Comparison of ENCODE assay signal across 25 mouse cellular contexts in genomic region chr2:173582903-173583302, GRCm38 (mm10). TPM values are rescaled to one million over a fixed set of nuclear protein-coding genes. Genes with fewer than 3 reads are reported as not detected.
DNase-seq lines count a peak whose midpoint lies in the region; ATAC-seq and TF ChIP-seq lines count a peak whose summit lies in the region.
"Had no signal": no experiment of that assay in that cellular context is flagged by ENCODE, and none has a peak within 500 bp of the region (broad histone marks: within the 10 kb centered on the region; RNA-seq: fewer than 3 reads in every experiment).

No protein-coding gene starts in this region.

- peak; percentile 78 for TF ChIP-seq EP300 in liver, postnatal 0 days (IDR thresholded peaks at IDR 0.05; ENCODE audit: low read depth)

- no peak overlapping the region for H3K4me2 ChIP-seq in intestine, postnatal 0 days (replicated peaks; ENCODE audit: low read depth)
- no peak overlapping the region for H3K4me2 ChIP-seq in intestine, embryonic 16.5 days (ENCODE audit: low read depth, low read length)
- H3K4me2 ChIP-seq in liver, embryonic 11.5 days = no peak overlapping the region
- peak overlapping the region; percentile 16; the same call in 1 of the 2 replicates for H3K4me2 ChIP-seq in liver, postnatal 0 days (ENCODE audit: low read depth, low read length)
- H3K4me2 ChIP-seq: forebrain, embryonic 12.5 days; limb, embryonic 13.5 days; lung, embryonic 15.5 days; midbrain, embryonic 15.5 days; neural tube, embryonic 12.5 days had no signal

- no peak for DNase-seq in liver, embryonic 11.5 days (ENCODE audit: low spot score)
- no peak for DNase-seq in liver, postnatal 0 days
- no peak for DNase-seq in adrenal gland, postnatal 36 days
- no peak for DNase-seq in cerebellum, adult 8-10 months
- no peak for DNase-seq in forebrain, embryonic 10.5 days (ENCODE audit: extremely low spot score, low spot score)
- DNase-seq: adrenal gland, adult 2 months; cerebellum, adult 9-11 months had no signal

- no peak overlapping the region for H3K9ac ChIP-seq in intestine, postnatal 0 days (ENCODE audit: low read depth, low read length)
- no peak overlapping the region for H3K9ac ChIP-seq in intestine, embryonic 16.5 days (ENCODE audit: low read depth, low read length)
- no peak overlapping the region for H3K9ac ChIP-seq in liver, embryonic 11.5 days (ENCODE audit: low read depth, low read length)
- H3K9ac ChIP-seq in liver, postnatal 0 days (replicated peaks) = no peak overlapping the region
- H3K9ac ChIP-seq: forebrain, embryonic 12.5 days; limb, embryonic 13.5 days; lung, embryonic 15.5 days; midbrain, embryonic 15.5 days; neural tube, embryonic 12.5 days had no signal

- no peaks in the 10 kb centered on the region for H3K36me3 ChIP-seq in intestine, postnatal 0 days (ENCODE audit: control insufficient read depth, insufficient read depth)
- no peaks in the 10 kb centered on the region for H3K36me3 ChIP-seq in intestine, embryonic 16.5 days (ENCODE audit: control insufficient read depth, insufficient read depth, low read length)
- H3K36me3 ChIP-seq in liver, embryonic 11.5 days (ENCODE audit: control insufficient read depth, insufficient read depth, low read length) = no peaks in the 10 kb centered on the region
- H3K36me3 ChIP-seq in liver, postnatal 0 days (replicated peaks; ENCODE audit: insufficient read depth, low read length) = no peaks in the 10 kb centered on the region
- no peaks in the 10 kb centered on the region for H3K36me3 ChIP-seq in forebrain, embryonic 10.5 days (replicated peaks)
- H3K36me3 ChIP-seq: forebrain, embryonic 12.5 days; lung, embryonic 15.5 days; midbrain, embryonic 15.5 days; neural tube, embryonic 12.5 days had no signal

- no peak overlapping the region for H3K27ac ChIP-seq in intestine, postnatal 0 days (ENCODE audit: low read depth, low read length)
- H3K27ac ChIP-seq in intestine, embryonic 16.5 days (ENCODE audit: low read length) = no peak overlapping the region
- no peak overlapping the region for H3K27ac ChIP-seq in liver, embryonic 11.5 days (ENCODE audit: low read depth, low read length)
- 0 out of 2 replicates have a peak overlapping the region, but pooled peaks have one; percentile 1 for H3K27ac ChIP-seq in liver, postnatal 0 days (ENCODE audit: low read depth)
- no peak overlapping the region for H3K27ac ChIP-seq in forebrain, embryonic 10.5 days
- H3K27ac ChIP-seq: embryonic facial prominence, embryonic 10.5 days; forebrain, embryonic 12.5 days; hindbrain, postnatal 0 days; limb, embryonic 13.5 days; lung, embryonic 15.5 days; midbrain, embryonic 15.5 days; neural tube, embryonic 12.5 days had no signal

- 0 out of 2 replicates have a peak, but pooled peaks have one; percentile 8 for ATAC-seq in intestine, postnatal 0 days
- ATAC-seq in intestine, embryonic 16.5 days = no peak
- ATAC-seq in liver, embryonic 11.5 days (replicated peaks; ENCODE audit: low FRiP score) = peak; percentile 72
- peak; percentile 76 for ATAC-seq in liver, postnatal 0 days
- ATAC-seq: hindbrain, postnatal 0 days; midbrain, embryonic 15.5 days; Patski had no signal

- no peak overlapping the region for H3K4me3 ChIP-seq in intestine, postnatal 0 days (ENCODE audit: low read depth, low read length)
- no peak overlapping the region for H3K4me3 ChIP-seq in intestine, embryonic 16.5 days (ENCODE audit: low read length)
- no peak overlapping the region for H3K4me3 ChIP-seq in liver, embryonic 11.5 days (ENCODE audit: low read depth, low read length)
- no peak overlapping the region for H3K4me3 ChIP-seq in liver, postnatal 0 days (ENCODE audit: low read depth, low read length)
- H3K4me3 ChIP-seq in forebrain, embryonic 10.5 days = no peak overlapping the region
- H3K4me3 ChIP-seq: embryonic facial prominence, embryonic 10.5 days; forebrain, embryonic 12.5 days; limb, embryonic 13.5 days; lung, embryonic 15.5 days; midbrain, embryonic 15.5 days; neural tube, embryonic 12.5 days had no signal

- no peaks in the 10 kb centered on the region for H3K4me1 ChIP-seq in intestine, postnatal 0 days (replicated peaks; ENCODE audit: control insufficient read depth, insufficient read depth, low read length)
- H3K4me1 ChIP-seq in intestine, embryonic 16.5 days (ENCODE audit: control insufficient read depth, insufficient read depth, low read length) = peaks cover 10% of the 10 kb centered on the region
- peaks cover 11% of the 10 kb centered on the region for H3K4me1 ChIP-seq in liver, embryonic 11.5 days (replicated peaks; ENCODE audit: control insufficient read depth, insufficient read depth, low read length)
- H3K4me1 ChIP-seq in liver, postnatal 0 days (ENCODE audit: insufficient read depth) = peaks cover 19% of the 10 kb centered on the region; the same call in 1 of the 2 replicates
- H3K4me1 ChIP-seq in forebrain, embryonic 10.5 days = peaks cover 36% of the 10 kb centered on the region

- no peak for TF ChIP-seq CTCF in intestine, postnatal 0 days (IDR thresholded peaks at IDR 0.05; ENCODE audit: low read depth)
- no peak for TF ChIP-seq CTCF in liver, postnatal 0 days (IDR thresholded peaks at IDR 0.05; ENCODE audit: low read depth)

- WGBS in intestine, postnatal 0 days = 90% methylated on average over 3 of the region's 3 CpGs
- 88% methylated on average over 3 of the region's 3 CpGs for WGBS in intestine, embryonic 16.5 days
- WGBS in liver, embryonic 11.5 days = 81% methylated on average over 3 of the region's 3 CpGs
- 74% methylated on average over 3 of the region's 3 CpGs for WGBS in liver, postnatal 0 days (ENCODE audit: insufficient replicate concordance)
- WGBS in forebrain, embryonic 10.5 days = 82% methylated on average over 3 of the region's 3 CpGs

- peaks cover 34% of the 10 kb centered on the region for H3K27me3 ChIP-seq in intestine, postnatal 0 days (replicated peaks; ENCODE audit: control insufficient read depth, insufficient read depth, low read length)
- peaks cover 16% of the 10 kb centered on the region for H3K27me3 ChIP-seq in intestine, embryonic 16.5 days (replicated peaks; ENCODE audit: control insufficient read depth, insufficient read depth, low read length)
- peaks cover 56% of the 10 kb centered on the region for H3K27me3 ChIP-seq in liver, embryonic 11.5 days (replicated peaks; ENCODE audit: control insufficient read depth, insufficient read depth, low read length)
- H3K27me3 ChIP-seq in liver, postnatal 0 days (ENCODE audit: insufficient read depth, low read length) = peaks cover 46% of the 10 kb centered on the region
- H3K27me3 ChIP-seq in forebrain, embryonic 10.5 days (ENCODE audit: poor library complexity, severe bottlenecking) = peaks cover 67% of the 10 kb centered on the region
- H3K27me3 ChIP-seq: Patski had no signal

- no peaks in the 10 kb centered on the region for H3K9me3 ChIP-seq in intestine, postnatal 0 days (ENCODE audit: control insufficient read depth)
- no peaks in the 10 kb centered on the region for H3K9me3 ChIP-seq in intestine, embryonic 16.5 days (ENCODE audit: control insufficient read depth, low read length)
- H3K9me3 ChIP-seq in liver, embryonic 11.5 days (ENCODE audit: control insufficient read depth, low read length) = peaks cover 2% of the 10 kb centered on the region; the same call in 1 of the 2 replicates
- no peaks in the 10 kb centered on the region for H3K9me3 ChIP-seq in liver, postnatal 0 days (ENCODE audit: low read length)
- H3K9me3 ChIP-seq in forebrain, embryonic 10.5 days = no peaks in the 10 kb centered on the region
- H3K9me3 ChIP-seq: lung, embryonic 15.5 days; midbrain, embryonic 15.5 days had no signal

RNA-seq across cellular contexts. Expression of gene Ankrd60, which starts 4.7 kb away (rescaled TPM):
- not detected in 2 replicates for polyA plus RNA-seq in intestine, postnatal 0 days (2015; fragmentation: Nextera tagmentation; extraction: Ambion mirVana)
- polyA plus RNA-seq in intestine, embryonic 16.5 days (2015; fragmentation: Nextera tagmentation; extraction: Ambion mirVana) = not detected in 2 replicates
- not detected in 2 replicates for polyA plus RNA-seq in liver, embryonic 11.5 days (2014; fragmentation: Nextera tagmentation; extraction: Ambion mirVana)
- polyA plus RNA-seq in liver, postnatal 0 days (2015; fragmentation: Nextera tagmentation; extraction: Ambion mirVana) = not detected in 2 replicates
- not detected for total RNA-seq in adrenal gland, postnatal 36 days (2021)
- polyA plus RNA-seq in forebrain, embryonic 10.5 days (2016; fragmentation: Nextera tagmentation; extraction: Ambion mirVana) = not detected in 2 replicates
- total RNA-seq: adrenal gland, adult 2 months; common myeloid progenitor, adult 5-6 weeks; ES-E14; gastrocnemius, postnatal 4 days; heart, adult 8-10 months; hindbrain, postnatal 0 days; left cerebral cortex, postnatal 25 days had no signal
- polyA plus RNA-seq: adrenal gland, adult 2 months; embryonic facial prominence, embryonic 10.5 days; forebrain, embryonic 12.5 days; heart, postnatal 0 days; hindbrain, embryonic 11.5 days; hindbrain, postnatal 0 days; kidney, embryonic 16.5 days; limb, embryonic 13.5 days; lung, embryonic 15.5 days; midbrain, embryonic 15.5 days; neural tube, embryonic 12.5 days; Patski had no signal
